Mouse (Mus musculus) granulocyte monocyte progenitor cell, adult 5-6 weeks (primary cell): ENCODE results near the gene Svs1. TPM values are rescaled to one million over a fixed set of nuclear protein-coding genes. Genes with fewer than 3 reads are reported as not detected.

ENCODE experiments used
- ATAC-seq: replicated peaks from 2 replicates; pipeline ENCODE4 v1.8.0; 2016; ENCODE audit warnings: mild to moderate bottlenecking, moderate TSS enrichment, inconsistent platforms; ENCODE audit not compliant: poor library complexity, severe bottlenecking
- total RNA-seq, 2 experiments: library from RNA; stranded (forward) in 1 of 2; stranded (reverse) in 1 of 2; fragments of 200-712, 200-1000 nt in 1 of 2; fragments of >200 nt in 1 of 2; fragmentation: Nextera tagmentation in 1 of 2; gene quantifications; 2 replicates each; pipeline ENCODE4 v1.2.3; 2014 to 2017

The Svs1 gene
- total RNA-seq, 2 experiments from 2014 or later: not detected

GRCm38 (mm10) chr6:49009161-49009555, 22.5 kb downstream of the Svs1 start:
- ATAC-seq: no peak

GRCm38 (mm10) chr6:49009665-49010064, 23.0 kb downstream of the Svs1 start:
- no peak for ATAC-seq

- no peak for ATAC-seq
Measured at GRCm38 (mm10) chr6:49011191-49011590, 24.5 kb downstream of the Svs1 start.

GRCm38 (mm10) chr6:49013023-49013422, 26.4 kb downstream of the Svs1 start:
- peak; percentile 89 for ATAC-seq

GRCm38 (mm10) chr6:49013458-49013857, 26.8 kb downstream of the Svs1 start:
- no peak for ATAC-seq

GRCm38 (mm10) chr6:49017150-49017549, 30.5 kb downstream of the Svs1 start:
- ATAC-seq: peak; percentile 80

- ATAC-seq: no peak
Measured at GRCm38 (mm10) chr6:49019341-49019740, 32.7 kb downstream of the Svs1 start.

- ATAC-seq: peak; percentile 83
Measured at GRCm38 (mm10) chr6:49021141-49022012, 34.7 kb downstream of the Svs1 start.

GRCm38 (mm10) chr6:49022384-49022783, 35.7 kb downstream of the Svs1 start:
- ATAC-seq: no peak

GRCm38 (mm10) chr6:49023315-49023714, 36.7 kb downstream of the Svs1 start:
- ATAC-seq: no peak

- no peak for ATAC-seq
Measured at GRCm38 (mm10) chr6:49025290-49025689, 38.6 kb downstream of the Svs1 start.

- peak; percentile 68 for ATAC-seq
Measured at GRCm38 (mm10) chr6:49026496-49026895, 39.8 kb downstream of the Svs1 start.

GRCm38 (mm10) chr6:49028019-49028418, 41.4 kb downstream of the Svs1 start:
- 0 out of 2 replicates have a peak, but pooled peaks have one; percentile 7 for ATAC-seq

GRCm38 (mm10) chr6:49028708-49029107, 42.0 kb downstream of the Svs1 start:
- no peak for ATAC-seq

- peak; percentile 76 for ATAC-seq
Measured at GRCm38 (mm10) chr6:49031230-49031629, 44.6 kb downstream of the Svs1 start.

GRCm38 (mm10) chr6:49032783-49033182, 46.1 kb downstream of the Svs1 start:
- no peak for ATAC-seq

GRCm38 (mm10) chr6:49036275-49037267, 49.9 kb downstream of the Svs1 start, which contains the start of gene Gpnmb:
Gpnmb (plus strand) TSS chr6:49036546.
- peak; percentile 59 for ATAC-seq

- ATAC-seq: no peak; the same call in 1 of the 2 replicates
Measured at GRCm38 (mm10) chr6:49037268-49037662, 50.6 kb downstream of the Svs1 start.

GRCm38 (mm10) chr6:49039470-49040180, 53.0 kb downstream of the Svs1 start:
- peak; percentile 47 for ATAC-seq
